Mouse (Mus musculus): ENCODE data around the gene S100a14.
A peak's percentile ranks its signal among the peaks of the same experiment; 100 is the strongest.

S100a14 gene

DNA sequence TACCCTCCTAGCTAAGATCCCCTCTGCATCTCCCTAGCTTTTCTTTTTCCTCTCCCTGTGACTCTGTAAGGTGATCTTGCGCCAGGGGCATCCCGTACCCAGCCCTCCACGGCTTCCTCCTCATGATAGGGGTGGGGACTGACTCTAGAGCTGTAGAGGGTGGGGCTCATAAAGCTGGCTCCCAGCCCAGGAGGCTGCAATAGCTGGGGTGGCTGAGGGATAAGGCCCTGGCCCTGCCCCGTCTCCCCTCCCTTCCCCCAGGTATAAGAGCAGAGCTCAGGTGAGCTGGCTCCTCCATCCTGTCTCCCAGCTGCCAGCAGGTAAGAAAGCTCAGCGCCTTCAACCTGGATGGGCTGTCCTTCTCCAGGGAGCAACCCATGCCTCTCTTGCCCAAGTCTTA lies at the start of gene S100a14:
TSS of gene S100a14 (plus strand) at position 277 of the 400 bp plus-strand sequence.
- DNase-seq: no peak

DNA sequence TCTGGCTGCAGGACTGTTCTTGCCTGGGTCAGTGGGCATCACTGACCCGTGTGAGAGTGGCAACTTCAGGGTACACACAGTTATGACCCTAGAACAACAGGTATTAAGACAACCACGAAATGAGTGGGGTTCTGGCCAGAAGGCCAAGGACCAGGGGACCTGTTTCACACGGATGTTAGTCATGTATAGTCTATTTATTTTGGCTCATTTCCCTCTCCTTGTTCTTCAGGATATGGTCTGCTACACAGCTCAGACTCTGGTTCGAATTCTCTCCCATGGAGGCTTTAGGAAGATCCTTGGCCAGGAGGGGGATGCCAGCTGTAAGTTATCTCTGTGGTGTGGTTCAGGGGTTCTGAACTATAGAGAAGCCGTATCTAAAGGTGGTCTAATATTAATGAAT lies 39.7 kb upstream of the S100a14 start:
- DNase-seq: no peak

DNA sequence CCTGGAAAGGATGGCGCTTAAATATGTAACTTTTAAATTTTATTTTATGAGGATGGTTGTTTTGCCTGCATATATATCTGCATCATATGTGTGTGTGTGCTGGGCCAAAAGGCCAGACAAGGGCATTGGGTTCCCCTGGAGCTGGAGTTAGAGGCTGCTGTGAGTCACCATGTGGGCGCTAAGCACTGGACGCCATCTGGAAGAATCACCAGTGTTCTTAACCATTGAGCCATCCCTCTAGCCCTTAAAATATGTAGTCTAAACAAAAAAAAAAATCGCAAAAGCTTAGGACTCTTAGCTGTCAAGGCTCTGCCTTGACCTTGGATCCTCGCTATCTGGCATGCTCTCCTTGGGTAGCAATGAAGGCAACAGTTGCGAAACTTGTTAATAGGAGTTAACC lies 38.1 kb upstream of the S100a14 start:
- DNase-seq: no peak

DNA sequence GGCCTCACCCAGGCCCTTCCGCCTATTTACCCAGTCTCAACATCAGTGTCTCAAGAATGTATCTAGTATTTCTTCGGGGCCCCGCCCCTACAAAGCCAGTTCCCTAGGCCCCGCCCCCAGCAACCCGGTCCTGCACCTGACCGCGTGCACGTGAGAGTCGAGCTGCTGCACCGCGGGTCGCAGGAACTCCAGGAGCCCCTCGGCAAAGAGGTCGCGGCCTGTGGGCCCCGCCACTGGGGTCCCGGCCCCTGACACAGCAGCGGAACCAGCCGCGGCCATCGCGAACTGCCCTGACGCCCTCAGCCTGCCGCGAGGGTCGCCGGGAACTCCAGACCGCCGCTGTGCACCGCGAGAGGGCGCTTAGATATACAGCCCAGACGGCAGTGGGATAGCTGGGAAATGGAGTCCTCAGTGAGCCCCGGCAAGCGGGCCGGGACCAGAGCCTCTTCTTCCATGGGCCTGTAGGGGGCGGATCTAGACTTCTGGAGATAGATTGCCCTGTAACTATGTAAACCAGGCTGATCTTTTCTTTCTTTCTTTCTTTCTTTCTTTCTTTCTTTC lies 35.9 kb upstream of the S100a14 start, which contains the start of gene Snapin:
TSS of gene Snapin (minus strand) at position 338 of the 561 bp plus-strand sequence.
- peak; percentile 93 for DNase-seq

DNA sequence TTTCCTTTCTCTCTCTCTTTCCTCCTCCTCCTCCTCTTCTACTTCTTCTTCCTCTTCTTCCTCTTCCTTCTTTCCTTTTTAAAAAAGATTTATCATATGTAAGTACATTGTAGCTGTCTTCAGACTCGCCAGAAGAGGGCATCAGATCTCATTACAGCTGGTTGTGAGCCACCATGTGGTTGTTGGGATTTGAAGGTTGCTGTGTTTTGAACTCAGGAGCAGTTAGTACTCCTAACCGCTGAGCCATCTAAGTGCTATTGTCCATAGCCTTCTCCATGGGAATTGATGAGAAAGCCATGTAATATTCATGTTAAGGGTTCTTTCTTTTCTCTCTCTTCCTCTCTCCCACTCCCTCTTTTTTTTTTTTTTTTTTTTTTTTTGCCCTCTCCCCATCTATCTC lies 35.3 kb upstream of the S100a14 start:
- no peak for DNase-seq

DNA sequence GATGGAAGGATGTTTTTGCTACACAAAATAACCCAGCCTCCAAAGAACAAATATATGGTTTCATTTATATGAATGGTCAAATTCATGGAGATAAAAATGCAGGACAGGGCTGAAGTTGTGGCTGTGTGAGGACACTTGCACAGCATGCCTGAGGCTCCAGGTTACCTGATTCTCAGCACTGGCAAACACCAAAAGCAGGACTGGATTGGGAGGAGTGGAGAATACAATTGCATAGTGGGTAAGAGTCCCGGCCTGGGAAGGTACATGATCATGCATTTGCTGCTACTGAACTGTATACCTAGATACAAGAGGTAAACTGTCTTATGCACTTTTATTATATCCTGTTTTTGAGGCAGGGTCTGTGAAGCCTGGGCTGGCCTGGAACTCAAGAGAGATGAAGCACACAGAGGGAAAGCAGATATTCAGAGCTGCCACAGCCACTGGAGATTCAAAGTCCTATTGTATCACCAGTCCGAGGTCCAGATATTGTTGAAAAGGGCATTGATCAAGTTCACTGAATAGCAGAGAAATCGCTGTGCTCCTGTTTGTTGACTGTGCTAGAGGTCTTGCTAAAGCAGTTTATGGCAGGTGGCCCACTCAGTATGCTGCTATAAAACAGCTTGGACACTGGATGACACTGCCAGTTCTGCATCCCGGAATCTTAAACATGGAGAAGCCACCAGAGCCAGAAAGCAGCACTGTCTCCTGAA lies 32.7 kb upstream of the S100a14 start:
- DNase-seq: no peak

DNA sequence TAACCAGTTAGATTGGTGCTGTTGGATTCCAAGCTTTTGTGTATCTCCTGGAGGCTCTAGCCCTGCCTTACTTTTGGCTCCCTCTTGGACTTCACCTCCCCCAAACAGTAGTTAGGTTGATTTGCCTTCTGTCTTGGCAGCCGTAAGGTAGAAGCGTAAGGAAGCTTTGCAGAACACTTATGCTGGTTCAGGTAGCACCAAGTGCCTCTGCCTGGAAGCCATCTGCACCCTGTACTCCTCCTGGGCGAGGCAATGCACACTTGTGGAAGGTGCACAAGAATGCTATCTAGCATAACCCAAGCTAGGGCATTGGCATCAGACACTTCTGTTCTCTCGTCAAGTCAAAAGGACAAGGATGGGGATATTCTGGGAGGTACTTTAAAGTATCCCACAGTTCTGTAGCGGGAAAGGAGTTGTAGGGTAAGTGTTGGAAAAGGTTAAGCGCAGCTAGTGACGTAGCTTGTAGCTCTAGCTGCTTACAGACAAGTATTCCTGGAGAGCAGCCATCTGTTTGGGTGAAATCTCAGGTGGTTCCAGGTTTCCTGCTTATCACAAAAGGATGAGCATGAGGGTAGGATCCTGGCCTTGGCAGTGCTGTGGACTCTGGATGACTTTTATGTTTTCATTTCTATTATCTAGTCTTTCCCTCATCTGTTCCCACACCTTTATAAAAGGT lies 30.7 kb upstream of the S100a14 start:
- DNase-seq: no peak

DNA sequence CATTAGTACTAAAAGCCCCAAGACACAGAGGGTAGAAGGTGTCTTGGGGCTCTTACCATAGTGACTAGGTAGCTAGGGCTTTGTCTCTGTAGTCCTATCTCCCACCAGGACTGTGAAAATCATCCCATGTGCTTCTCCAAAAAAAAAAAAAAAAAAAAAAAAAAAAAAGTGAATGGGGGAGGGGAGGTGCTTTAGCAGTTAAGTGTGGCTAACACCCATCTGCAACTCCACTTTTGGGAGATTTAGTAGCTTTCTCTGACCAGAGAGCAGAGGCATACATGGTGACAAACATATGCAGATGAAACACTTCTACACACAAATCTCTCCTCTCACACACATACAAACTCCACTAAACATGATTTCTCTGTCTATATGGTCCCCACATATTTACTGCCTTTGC lies 29.1 kb upstream of the S100a14 start:
- no peak for DNase-seq

DNA sequence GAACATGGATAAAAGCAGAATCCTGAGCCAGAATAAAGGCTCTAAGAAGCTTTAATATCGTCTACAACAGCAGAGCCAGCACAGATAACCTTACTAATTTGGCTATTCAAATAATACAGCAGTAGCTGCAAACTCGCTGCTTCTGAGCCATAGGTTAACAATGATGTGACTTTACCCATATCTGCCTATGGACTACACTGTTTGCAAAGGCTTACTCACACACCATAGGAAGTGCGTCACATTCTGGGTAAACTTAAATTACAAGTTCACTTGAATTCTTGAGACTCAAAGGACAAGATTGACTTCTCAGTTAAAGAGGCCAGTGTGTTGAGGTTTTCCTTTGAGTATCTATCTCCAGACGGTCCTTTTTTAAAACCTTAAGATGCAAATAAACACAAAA lies 23.2 kb upstream of the S100a14 start:
- no peak for DNase-seq

DNA sequence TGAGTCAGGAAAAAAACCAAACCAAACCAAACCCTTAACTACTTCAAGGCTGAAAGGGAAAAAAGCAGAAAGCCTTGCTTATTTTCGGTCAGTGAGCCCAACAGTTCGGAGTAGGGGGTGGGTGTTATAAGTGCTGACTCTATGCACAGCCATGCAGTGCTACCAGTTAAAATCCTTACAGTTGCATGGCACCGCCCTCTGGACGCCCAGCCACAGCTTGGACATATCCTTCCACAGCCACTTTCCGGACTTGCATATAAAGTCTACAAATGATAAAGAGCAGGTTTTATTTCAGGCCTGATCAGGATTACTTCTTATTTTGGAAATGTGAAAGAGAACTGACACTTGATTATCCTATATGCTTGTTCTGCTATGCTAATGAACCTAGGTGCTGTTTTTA lies 21.4 kb upstream of the S100a14 start:
- no peak for DNase-seq

DNA sequence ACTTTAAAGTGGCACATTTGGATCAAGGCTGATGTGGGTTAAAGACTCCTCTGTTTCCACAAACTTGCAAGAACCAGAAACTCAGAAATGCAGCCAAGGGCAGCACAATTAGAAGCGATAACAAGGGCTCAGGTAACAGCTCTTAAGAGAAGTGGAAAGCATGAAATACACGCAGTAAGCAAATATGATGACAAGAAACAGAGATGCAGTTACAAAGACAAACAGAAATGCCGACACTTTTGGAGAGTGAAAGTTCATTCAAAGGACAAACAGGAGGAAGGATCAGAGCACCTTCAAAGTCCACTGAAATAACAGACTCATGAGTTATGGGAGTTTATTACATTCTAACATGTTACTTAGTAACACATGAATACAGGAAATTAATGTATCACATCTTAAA lies 20.3 kb upstream of the S100a14 start:
- no peak for DNase-seq

DNA sequence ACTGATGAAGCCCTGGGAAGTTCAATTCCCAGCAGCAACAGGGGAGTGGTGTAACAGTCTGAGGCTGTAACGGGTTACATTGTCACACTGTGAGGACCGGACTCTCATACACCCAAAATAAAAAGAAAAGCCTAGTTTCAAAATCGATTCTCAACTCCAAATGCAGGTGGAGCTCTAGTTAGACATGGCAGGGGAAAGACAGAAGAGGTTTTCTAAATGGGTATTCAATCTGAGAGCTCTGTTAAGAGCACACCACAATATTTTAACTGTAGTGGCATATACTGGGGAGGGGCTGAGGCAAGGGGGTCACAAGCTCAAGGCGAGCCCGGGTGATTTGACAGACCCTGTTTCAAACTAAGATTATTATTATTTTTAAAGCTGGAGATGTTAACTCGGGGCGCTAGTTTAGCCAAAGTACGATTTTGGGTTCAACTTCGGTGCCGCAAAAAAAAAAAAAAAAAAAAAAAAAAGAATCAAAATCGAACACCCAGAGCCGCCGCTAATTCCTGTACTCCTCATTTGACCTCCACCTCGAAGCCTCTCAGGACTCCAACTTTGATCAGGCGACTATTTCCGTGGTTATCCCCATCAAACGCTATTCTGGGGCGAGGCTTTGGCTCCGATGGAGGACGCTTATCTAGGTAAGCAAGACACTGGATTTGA lies 18.2 kb upstream of the S100a14 start:
- no peak for DNase-seq

DNA sequence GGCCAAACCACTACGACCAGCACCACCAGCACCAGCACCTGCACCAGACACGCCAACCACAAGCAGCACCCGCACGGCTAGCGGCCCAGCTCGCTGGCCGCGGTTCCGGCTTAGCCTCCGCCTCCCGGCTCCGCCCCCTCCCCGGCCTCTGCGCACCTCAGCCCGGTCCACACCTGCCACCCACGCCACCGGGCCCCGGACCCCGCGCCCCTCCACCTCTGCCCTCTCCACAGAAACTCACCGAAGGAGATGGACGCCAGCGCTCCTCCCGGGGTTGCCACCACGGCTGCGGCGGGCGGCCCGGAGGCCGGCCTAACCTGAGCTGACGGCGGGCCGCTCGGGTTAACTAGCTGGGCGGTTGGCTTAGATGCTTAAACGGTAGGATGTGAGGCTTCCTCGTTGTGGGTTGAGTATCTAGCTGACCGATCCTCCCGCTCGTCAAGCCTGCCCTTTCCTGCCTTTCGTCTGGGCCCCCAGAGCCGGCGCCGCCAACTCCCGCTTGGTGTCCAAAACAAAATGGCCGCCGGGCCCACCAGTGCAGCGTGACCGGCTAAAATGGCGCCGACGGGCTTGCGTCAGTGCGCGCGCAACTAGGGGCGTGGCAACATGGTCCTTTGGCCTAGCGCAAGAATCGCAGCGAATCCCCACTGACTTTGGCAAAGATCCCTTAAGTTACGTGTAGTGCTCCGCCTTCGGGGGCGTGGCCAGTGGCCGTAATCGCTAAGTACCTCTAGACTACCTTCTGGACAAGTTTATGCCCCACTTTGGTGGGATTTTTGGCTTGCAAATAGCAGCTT lies 17.5 kb upstream of the S100a14 start, which contains the start of gene Chtop:
TSS of gene Chtop (minus strand) at position 549 of the 797 bp plus-strand sequence.
- DNase-seq: peak; percentile 99

DNA sequence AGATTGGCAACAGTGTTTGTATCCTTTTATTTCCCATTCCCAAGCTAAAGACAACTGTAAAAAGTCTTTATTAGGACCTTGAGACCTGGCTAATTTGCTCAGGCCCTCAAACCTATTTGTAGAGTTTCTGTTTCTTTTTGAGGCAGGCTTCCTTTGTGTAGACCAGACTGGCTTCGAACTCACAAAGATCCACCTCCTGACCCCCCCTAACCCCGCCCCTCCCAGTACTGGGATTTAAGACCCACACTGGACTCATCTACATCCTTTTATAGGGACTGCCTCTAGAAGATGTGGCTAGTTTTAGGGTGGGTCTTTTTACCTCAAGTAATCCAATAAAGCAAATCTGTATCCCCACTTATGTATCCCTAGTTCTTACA lies 16.9 kb upstream of the S100a14 start:
- DNase-seq: no peak

DNA sequence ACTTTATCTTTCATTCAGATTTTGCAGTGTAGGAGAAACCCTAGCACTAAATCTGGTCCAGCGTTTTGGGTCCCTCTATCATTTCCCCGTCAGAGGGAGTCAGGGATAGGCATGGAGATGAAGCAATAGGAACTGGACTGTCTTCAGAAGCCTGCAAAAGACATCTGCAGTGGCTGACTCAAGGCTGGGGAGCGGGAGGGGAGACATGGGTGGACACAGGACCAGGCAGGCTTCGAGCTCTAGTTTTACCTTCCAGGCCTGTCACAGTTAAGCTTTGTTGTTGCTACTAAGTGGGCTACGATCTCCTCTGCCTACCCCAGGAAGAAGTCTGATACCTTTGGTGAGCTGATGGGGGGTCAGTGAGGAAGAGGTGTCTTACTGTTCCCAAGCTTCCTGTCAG lies 14.4 kb upstream of the S100a14 start:
- no peak for DNase-seq

DNA sequence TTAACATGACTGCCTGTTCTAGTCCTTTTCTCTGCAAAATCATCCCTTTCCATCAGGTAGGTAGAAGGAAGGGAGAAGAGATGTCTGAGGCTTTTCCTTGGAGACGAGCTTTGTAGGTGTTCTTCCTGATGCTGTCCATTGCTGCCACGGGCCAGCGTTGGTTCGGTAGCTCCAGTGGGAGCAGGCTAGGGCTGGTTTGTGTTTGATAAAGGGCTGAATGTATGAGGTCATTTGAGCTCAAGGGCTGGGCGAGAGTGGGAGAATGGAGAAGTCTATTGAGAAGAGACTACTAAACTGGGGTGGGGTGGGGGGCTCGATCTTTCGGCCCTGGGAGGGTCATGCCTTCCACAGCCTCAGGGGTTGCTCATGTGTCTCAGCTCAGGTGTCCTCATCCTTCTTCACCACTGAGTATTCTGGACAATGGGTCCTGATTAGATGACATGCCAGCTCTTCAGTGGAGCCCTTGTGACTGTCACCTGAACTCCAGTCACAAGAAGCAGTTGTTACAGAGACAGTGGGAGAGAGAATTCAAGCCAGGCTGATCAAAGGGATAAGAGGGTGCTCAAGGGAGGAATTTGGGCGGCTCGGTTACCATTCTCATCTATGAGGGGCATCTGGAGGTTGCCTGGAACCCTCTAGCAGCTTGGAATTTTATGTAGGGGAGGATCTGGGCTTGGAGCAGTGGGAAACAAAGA lies 13.6 kb upstream of the S100a14 start:
- no peak for DNase-seq

DNA sequence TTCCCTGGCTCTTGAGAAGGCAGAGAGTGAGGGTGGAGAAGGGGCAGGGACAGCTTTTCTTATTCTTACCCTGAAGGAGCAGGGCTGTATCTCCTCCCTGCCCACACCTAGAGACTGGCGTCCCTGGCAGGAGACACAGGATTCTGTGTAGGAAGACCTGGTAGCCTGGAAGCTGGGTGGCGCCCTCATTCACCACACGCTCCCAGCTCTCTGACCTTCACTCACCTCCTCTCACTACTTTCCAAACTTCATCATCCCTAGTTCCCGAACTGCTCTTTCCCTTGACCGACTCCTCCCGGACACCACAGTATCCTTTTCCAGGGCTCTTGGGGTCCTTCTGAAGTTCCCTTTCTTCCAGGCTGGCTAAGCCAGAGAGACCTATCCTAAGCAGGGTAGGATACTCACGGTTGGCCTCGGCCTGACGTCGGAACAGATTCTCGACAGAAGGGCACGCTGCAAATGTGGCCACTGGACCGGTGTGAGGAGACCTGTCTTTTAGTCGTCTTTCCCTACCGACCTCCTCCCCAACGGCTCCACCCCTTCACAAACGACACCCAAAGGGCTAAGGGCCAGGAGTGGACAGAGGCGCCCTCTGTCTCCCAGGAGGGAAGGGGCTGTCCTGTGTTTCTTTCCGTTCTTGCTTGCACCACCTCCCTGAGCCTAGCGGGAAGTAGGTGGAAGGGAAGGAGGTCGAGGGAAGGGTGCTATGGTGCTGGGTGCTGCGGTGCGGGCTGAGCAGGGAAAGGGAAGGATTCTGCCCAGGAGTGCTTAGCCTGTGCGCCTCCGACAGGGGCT lies 12.7 kb upstream of the S100a14 start, which contains the start of the genes S100a1 and S100a13:
TSS of gene S100a1 (minus strand) at position 597 of the 795 bp plus-strand sequence.
TSS of gene S100a13 (plus strand) at position 640 of the 795 bp plus-strand sequence.
- no peak for DNase-seq

DNA sequence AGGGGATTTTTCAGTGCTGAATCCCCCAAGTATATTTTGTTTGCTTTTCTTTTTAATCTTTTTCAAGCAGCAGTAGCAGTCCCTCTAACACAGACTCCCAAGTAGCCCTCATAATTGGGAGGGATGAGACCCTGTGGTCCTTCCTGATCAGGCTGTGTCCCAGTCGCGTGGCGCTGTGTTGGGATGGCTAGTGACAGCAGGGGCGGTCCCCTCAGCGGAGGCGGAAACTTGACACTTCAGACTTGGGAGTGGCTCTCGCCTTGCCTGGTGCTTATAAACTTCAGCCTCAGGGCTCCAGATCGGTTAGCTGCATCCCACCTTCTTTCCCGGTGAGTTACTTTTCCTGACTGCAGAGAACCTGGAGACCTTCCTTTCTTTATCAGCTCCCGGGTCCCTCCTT lies 12.0 kb upstream of the S100a14 start:
- DNase-seq: no peak

DNA sequence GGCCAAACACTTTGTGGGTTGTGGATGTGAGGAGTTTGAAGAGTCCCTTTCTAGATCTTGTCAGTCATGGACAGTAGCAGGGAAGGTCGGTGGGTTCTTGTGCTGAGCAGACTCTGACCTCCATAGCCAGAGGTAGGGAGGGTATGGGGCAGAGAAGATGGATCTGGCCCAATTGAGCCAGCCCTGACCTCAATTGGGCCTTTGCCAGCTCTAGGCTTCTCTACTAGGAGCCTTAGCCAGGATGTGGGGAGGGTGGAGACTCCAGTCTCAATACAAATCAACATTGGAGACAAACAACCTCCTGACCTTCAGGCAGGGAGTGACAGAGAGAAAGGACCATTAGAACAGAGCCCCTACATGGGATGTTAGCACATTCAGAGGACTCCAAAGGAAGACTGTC lies 11.4 kb upstream of the S100a14 start:
- no peak for DNase-seq

DNA sequence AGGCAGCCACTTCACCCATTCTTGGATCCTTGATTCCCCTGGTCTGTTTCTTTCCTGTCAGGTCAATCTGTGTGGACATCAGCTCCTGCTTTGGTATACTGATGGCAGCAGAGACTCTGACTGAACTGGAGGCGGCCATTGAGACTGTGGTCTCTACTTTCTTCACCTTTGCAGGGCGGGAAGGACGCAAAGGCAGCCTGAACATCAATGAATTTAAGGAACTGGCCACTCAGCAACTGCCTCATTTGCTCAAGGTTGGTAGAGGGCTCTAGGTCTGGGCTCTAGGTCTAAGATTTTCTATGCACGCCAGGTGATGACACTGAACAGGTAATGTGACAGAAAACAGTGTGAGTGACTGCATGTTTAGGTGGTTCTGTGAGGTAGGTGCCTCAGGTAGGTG lies 10.9 kb upstream of the S100a14 start:
- DNase-seq: no peak

DNA sequence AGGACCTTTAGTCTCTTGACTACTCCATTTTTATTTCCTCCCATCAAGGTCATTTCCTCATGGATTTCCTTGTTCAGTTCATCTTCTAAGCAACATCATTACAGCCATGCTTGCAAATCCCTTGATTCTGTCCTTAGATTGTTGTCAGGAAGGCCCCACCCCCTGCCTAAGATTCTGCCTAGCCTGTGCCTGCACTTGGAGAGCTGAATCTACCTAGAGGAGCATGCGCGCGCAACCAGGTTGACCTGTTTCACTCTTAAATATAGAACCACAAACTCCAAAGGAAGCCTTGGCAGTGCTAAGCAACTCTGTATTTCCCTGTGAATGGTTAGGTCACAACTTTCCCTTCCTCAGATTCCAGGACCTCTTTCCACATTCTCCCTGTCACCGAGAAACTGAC lies 8.9 kb upstream of the S100a14 start:
- no peak for DNase-seq
